Mouse (Mus musculus) megakaryocyte, embryonic 14.5 days (primary cell): ENCODE results near the gene Uchl5. TPM values are rescaled to one million over a fixed set of nuclear protein-coding genes. Genes with fewer than 3 reads are reported as not detected.

Experiments
- H3K27me3 ChIP-seq: replicated peaks from 2 replicates; pipeline ENCODE3; 2012; ENCODE audit warnings: inconsistent platforms
- H3K36me3 ChIP-seq: replicated peaks from 2 replicates; pipeline ENCODE3; 2012; ENCODE audit warnings: low read length, inconsistent platforms, mixed read lengths
- H3K4me1 ChIP-seq: 2 replicates; pipeline ENCODE4 v1.6.1; 2012; ENCODE audit warnings: inconsistent platforms
- H3K4me3 ChIP-seq: replicated peaks from 2 replicates; pipeline ENCODE3; 2012; ENCODE audit warnings: moderate library complexity, mild to moderate bottlenecking, inconsistent platforms
- H3K9me3 ChIP-seq: 2 replicates; pipeline ENCODE4 v1.6.1; 2012; ENCODE audit warnings: inconsistent platforms
- FLI1 ChIP-seq: IDR thresholded peaks from 2 replicates; pipeline ENCODE4 v1.6.1; 2012; ENCODE audit warnings: low read length, inconsistent platforms, mixed read lengths
- GATA1 ChIP-seq: IDR thresholded peaks from 3 replicates; pipeline ENCODE4 v1.6.1; 2012; ENCODE audit warnings: mixed read lengths, low read length, inconsistent platforms, borderline replicate concordance
- polyA plus RNA-seq: library from polyadenylated mRNA; stranded (reverse); fragments of >175 nt; gene quantifications from 2 replicates; pipeline ENCODE4 v1.2.3, GENCODE M21; 2012; ENCODE audit warnings: low replicate concordance; ENCODE audit not compliant: insufficient read depth

Gene Uchl5
- polyA plus RNA-seq, 1 experiment: 79.3 TPM

- H3K27me3 ChIP-seq: no peaks in the 10 kb centered on the region
- H3K36me3 ChIP-seq: peaks cover 52% of the 10 kb centered on the region
- no peak overlapping the region for H3K4me3 ChIP-seq
- peaks cover 14% of the 10 kb centered on the region; the same call in 1 of the 2 replicates for H3K4me1 ChIP-seq
- TF ChIP-seq GATA1 (no peak), FLI1 (no peak)
- H3K9me3 ChIP-seq: no peaks in the 10 kb centered on the region
Measured at GRCm38 (mm10) chr1:143788584-143789227, 11.6 kb downstream of the Uchl5 start.

- Histone ChIP-seq H3K4me1 (peaks cover 2% of the 10 kb centered on the region), H3K4me3 (no peak overlapping the region), H3K27me3 (no peaks in the 10 kb centered on the region), H3K36me3 (peaks cover 64% of the 10 kb centered on the region), H3K9me3 (no peaks in the 10 kb centered on the region)
- TF ChIP-seq GATA1 (no peak), FLI1 (no peak)
Measured at GRCm38 (mm10) chr1:143803537-143803936, 26.5 kb downstream of the Uchl5 start.

GRCm38 (mm10) chr1:143809062-143809461, 32.0 kb downstream of the Uchl5 start:
- Histone ChIP-seq H3K9me3 (no peaks in the 10 kb centered on the region), H3K4me1 (peaks cover 5% of the 10 kb centered on the region), H3K27me3 (no peaks in the 10 kb centered on the region), H3K36me3 (peaks cover 74% of the 10 kb centered on the region), H3K4me3 (no peak overlapping the region)
- TF ChIP-seq FLI1 (no peak), GATA1 (no peak)

GRCm38 (mm10) chr1:143813676-143814360, 36.7 kb downstream of the Uchl5 start:
- TF ChIP-seq GATA1: no peak
- no peak for TF ChIP-seq FLI1
- Histone ChIP-seq H3K4me1 (peaks cover 7% of the 10 kb centered on the region), H3K4me3 (peak overlapping the region; percentile 62), H3K27me3 (no peaks in the 10 kb centered on the region), H3K9me3 (no peaks in the 10 kb centered on the region), H3K36me3 (peaks cover 40% of the 10 kb centered on the region)

- no peaks in the 10 kb centered on the region for H3K9me3 ChIP-seq
- no peaks in the 10 kb centered on the region for H3K36me3 ChIP-seq
- peaks cover 38% of the 10 kb centered on the region for H3K4me1 ChIP-seq
- TF ChIP-seq FLI1 (no peak), GATA1 (no peak)
- H3K27me3 ChIP-seq: no peaks in the 10 kb centered on the region
- H3K4me3 ChIP-seq: no peak overlapping the region
Measured at GRCm38 (mm10) chr1:143820096-143820877, 43.2 kb downstream of the Uchl5 start.

- TF ChIP-seq GATA1 (no peak), FLI1 (no peak)
- Histone ChIP-seq H3K27me3 (no peaks in the 10 kb centered on the region), H3K4me1 (peaks cover 46% of the 10 kb centered on the region), H3K9me3 (no peaks in the 10 kb centered on the region), H3K36me3 (no peaks in the 10 kb centered on the region), H3K4me3 (no peak overlapping the region)
Measured at GRCm38 (mm10) chr1:143822677-143823076, 45.6 kb downstream of the Uchl5 start.

- Histone ChIP-seq H3K27me3 (no peaks in the 10 kb centered on the region), H3K4me1 (peaks cover 6% of the 10 kb centered on the region), H3K4me3 (no peak overlapping the region), H3K36me3 (no peaks in the 10 kb centered on the region), H3K9me3 (peaks cover 2% of the 10 kb centered on the region; the same call in 1 of the 2 replicates)
- TF ChIP-seq FLI1: no peak
- TF ChIP-seq GATA1: no peak
Measured at GRCm38 (mm10) chr1:143830713-143831112, 53.6 kb downstream of the Uchl5 start.

GRCm38 (mm10) chr1:143836363-143837182, 59.5 kb downstream of the Uchl5 start:
- H3K36me3 ChIP-seq: no peaks in the 10 kb centered on the region

GRCm38 (mm10) chr1:143837681-143838080, 60.6 kb downstream of the Uchl5 start:
- H3K36me3 ChIP-seq: no peaks in the 10 kb centered on the region
- peaks cover 15% of the 10 kb centered on the region for H3K4me1 ChIP-seq
- no peak for TF ChIP-seq GATA1
- TF ChIP-seq FLI1: no peak
- peaks cover 2% of the 10 kb centered on the region for H3K27me3 ChIP-seq
- H3K9me3 ChIP-seq: no peaks in the 10 kb centered on the region
- no peak overlapping the region for H3K4me3 ChIP-seq

More at GRCm38 (mm10) chr1:143836363-143837182, 59.5 kb downstream of the Uchl5 start:
- Histone ChIP-seq H3K4me3 (no peak overlapping the region), H3K9me3 (peaks cover 2% of the 10 kb centered on the region; the same call in 1 of the 2 replicates), H3K4me1 (peaks cover 15% of the 10 kb centered on the region), H3K27me3 (peaks cover 2% of the 10 kb centered on the region)
- TF ChIP-seq FLI1 (no peak), GATA1 (no peak)

- no peak overlapping the region for H3K4me3 ChIP-seq
- no peaks in the 10 kb centered on the region for H3K36me3 ChIP-seq
- H3K4me1 ChIP-seq: peaks cover 15% of the 10 kb centered on the region
- TF ChIP-seq GATA1: no peak
- TF ChIP-seq FLI1: no peak
- H3K27me3 ChIP-seq: peaks cover 2% of the 10 kb centered on the region
- no peaks in the 10 kb centered on the region for H3K9me3 ChIP-seq
Measured at GRCm38 (mm10) chr1:143838896-143839410, 61.9 kb downstream of the Uchl5 start.
